Mouse (Mus musculus): ENCODE data around the gene Twnk. TPM values are rescaled to one million over a fixed set of nuclear protein-coding genes. Genes with fewer than 3 reads are reported as not detected.
A peak's percentile ranks its signal among the peaks of the same experiment; 100 is the strongest.

Gene Twnk
- total and polyA plus RNA-seq, 3 experiments: 12.4 to 30.1 (median 18.9) TPM

DNA sequence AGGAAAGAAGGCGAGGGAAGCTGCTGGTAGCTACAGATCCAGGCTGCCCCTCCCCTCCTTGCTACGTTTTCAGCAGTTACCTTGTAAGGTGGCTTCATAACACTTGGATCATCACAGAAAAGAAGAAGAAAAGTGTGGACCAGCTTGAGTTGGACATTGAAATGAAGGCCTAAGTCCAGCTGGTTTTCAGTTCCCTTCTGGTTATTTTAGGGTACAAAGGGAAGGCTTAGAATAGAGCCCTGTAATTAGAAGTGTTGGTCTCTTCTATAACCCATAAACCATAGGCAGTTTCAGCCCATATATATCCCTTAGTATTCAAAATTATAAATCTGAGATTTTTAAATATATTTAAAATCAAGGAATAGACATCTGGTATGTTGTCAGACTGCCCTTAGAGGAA lies 24.7 kb upstream of the Twnk start:
- H3K27ac ChIP-seq (ENCODE audit: insufficient read depth, low read depth): peak overlapping the region; percentile 62
- peaks cover 31 to 60% of the 10 kb centered on the region in 2 experiments for H3K36me3 ChIP-seq (replicated peaks in 1 of 2; ENCODE audit: control insufficient read depth in 1 of 2, insufficient read depth in 1 of 2, low read length in 1 of 2)
- H3K79me2 ChIP-seq (replicated peaks; ENCODE audit: control insufficient read depth, extremely low read depth, insufficient read depth, poor library complexity, severe bottlenecking): no peaks in the 10 kb centered on the region
- no peaks in the 10 kb centered on the region for H3K9me3 ChIP-seq (replicated peaks; ENCODE audit: low read length)
- in situ Hi-C loops (cut with MboI; ENCODE audit: low pct_ligation_motif_present, low pct_unique_long_range_greater_than_20kb, low sequenced_read_pairs): no loop called here
- TF ChIP-seq MAFK (IDR thresholded peaks at IDR 0.05; ENCODE audit: insufficient replicate concordance, low read length) (no peak), CHD2 (IDR thresholded peaks at IDR 0.05; ENCODE audit: low read length) (no peak), EP300 (IDR thresholded peaks at IDR 0.05; ENCODE audit: low read length) (peak; percentile 60), IRF4 (IDR thresholded peaks at IDR 0.05; ENCODE audit: low read depth, low read length) (peak; percentile 59; the same call in 1 of the 2 replicates), ETS1 (conservative IDR thresholded peaks at IDR 0.05; ENCODE audit: low read depth, low read length) (no peak; the same call in 1 of the 2 replicates), MEF2A (IDR thresholded peaks at IDR 0.05; ENCODE audit: borderline replicate concordance, low read depth, low read length) (peak; percentile 89)
- H3K4me1 ChIP-seq (ENCODE audit: control insufficient read depth in 1 of 2, insufficient read depth in 2 of 2): peaks cover 11 to 71% of the 10 kb centered on the region in 2 experiments
- DNase-seq (ENCODE audit: extremely low read depth): no peak
- dilution Hi-C loops (cut with MboI; ENCODE audit: extremely low pct_ligation_motif_present, extremely low pct_unique_long_range_greater_than_20kb, low sequenced_read_pairs): no loop called here
- peak overlapping the region in 1 of 3 experiments; percentile 8 for H3K4me3 ChIP-seq (replicated peaks in 1 of 3; ENCODE audit: low read depth in 2 of 3, low read length in 2 of 3, poor library complexity in 1 of 3)
- no peaks in the 10 kb centered on the region for H3K27me3 ChIP-seq (replicated peaks)
- H3K9ac ChIP-seq (ENCODE audit: insufficient read depth, low read depth): no peak overlapping the region
- peak overlapping the region; percentile 5; the same call in 1 of the 2 replicates for H3K4me2 ChIP-seq (ENCODE audit: insufficient read depth, low read depth, poor library complexity, severe bottlenecking)

DNA sequence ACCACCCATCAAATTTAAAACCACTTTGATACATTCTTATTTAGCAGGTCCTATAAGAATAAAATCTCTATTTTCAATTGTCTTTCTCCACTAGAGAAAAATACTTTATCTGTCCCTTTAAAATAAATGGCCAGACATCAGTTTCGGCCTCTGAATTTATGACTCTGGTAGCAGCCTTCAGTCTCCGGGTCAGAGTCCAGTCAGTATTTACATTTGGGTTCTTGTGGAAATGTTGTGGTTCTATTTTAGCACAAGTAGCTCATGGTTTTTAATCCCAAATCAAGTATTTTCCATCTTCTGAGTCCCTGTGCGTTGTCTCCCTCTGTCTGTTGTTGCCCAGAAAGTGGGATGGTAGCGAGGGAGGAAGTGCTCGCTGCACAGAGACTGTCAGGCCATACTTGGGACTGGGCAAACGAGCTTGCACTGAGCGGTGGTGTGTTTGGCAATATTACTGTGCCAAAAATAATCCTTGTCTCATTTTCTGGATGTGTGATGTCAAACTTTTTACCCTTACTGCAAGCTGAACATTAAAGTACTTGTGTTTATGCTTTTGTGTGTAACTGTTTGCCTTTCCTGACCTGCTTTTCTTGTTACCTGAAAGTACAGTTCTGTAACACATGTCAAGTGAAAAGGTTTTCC lies 22.9 kb upstream of the Twnk start:
- Histone ChIP-seq H3K27me3 (replicated peaks) (no peaks in the 10 kb centered on the region), H3K9ac (ENCODE audit: insufficient read depth, low read depth) (no peak overlapping the region), H3K79me2 (replicated peaks; ENCODE audit: control insufficient read depth, extremely low read depth, insufficient read depth, poor library complexity, severe bottlenecking) (no peaks in the 10 kb centered on the region), H3K4me3 (replicated peaks in 1 of 3; ENCODE audit: low read depth in 2 of 3, low read length in 2 of 3, poor library complexity in 1 of 3) (peak overlapping the region in 2 of 3 experiments; percentile 28 to 35), H3K4me1 (ENCODE audit: control insufficient read depth in 1 of 2, insufficient read depth in 2 of 2) (peaks cover 8 to 57% of the 10 kb centered on the region in 2 experiments), H3K36me3 (replicated peaks in 1 of 2; ENCODE audit: control insufficient read depth in 1 of 2, insufficient read depth in 1 of 2, low read length in 1 of 2) (peaks cover 14 to 48% of the 10 kb centered on the region in 2 experiments), H3K27ac (ENCODE audit: insufficient read depth, low read depth) (peak overlapping the region; percentile 39; the same call in 1 of the 2 replicates), H3K4me2 (ENCODE audit: insufficient read depth, low read depth, poor library complexity, severe bottlenecking) (no peak overlapping the region; the same call in 1 of the 2 replicates), H3K9me3 (replicated peaks; ENCODE audit: low read length) (no peaks in the 10 kb centered on the region)
- dilution Hi-C loops (cut with MboI; ENCODE audit: extremely low pct_ligation_motif_present, extremely low pct_unique_long_range_greater_than_20kb, low sequenced_read_pairs): no loop called here
- in situ Hi-C loops (cut with MboI; ENCODE audit: low pct_ligation_motif_present, low pct_unique_long_range_greater_than_20kb, low sequenced_read_pairs): no loop called here
- no peak for TF ChIP-seq MAFK (IDR thresholded peaks at IDR 0.05; ENCODE audit: insufficient replicate concordance, low read length)
- TF ChIP-seq USF1 (IDR thresholded peaks at IDR 0.05; ENCODE audit: low read depth, low read length): no peak
- no peak for TF ChIP-seq PAX5 (IDR thresholded peaks at IDR 0.05; ENCODE audit: low read length)
- no peak for TF ChIP-seq MEF2A (IDR thresholded peaks at IDR 0.05; ENCODE audit: borderline replicate concordance, low read depth, low read length)
- no peak for TF ChIP-seq IRF4 (IDR thresholded peaks at IDR 0.05; ENCODE audit: low read depth, low read length)
- no peak for TF ChIP-seq ZNF384 (IDR thresholded peaks at IDR 0.05; ENCODE audit: low read depth, low read length)
- TF ChIP-seq ZC3H11A (IDR thresholded peaks at IDR 0.05; ENCODE audit: low read depth, low read length): no peak
- TF ChIP-seq NELFE (IDR thresholded peaks at IDR 0.05; ENCODE audit: low read depth, low read length): no peak
- TF ChIP-seq RCOR1 (conservative IDR thresholded peaks at IDR 0.05; ENCODE audit: low read depth, low read length): no peak
- TF ChIP-seq POLR2AphosphoS2 (IDR thresholded peaks at IDR 0.05; ENCODE audit: low read depth, low read length): no peak
- TF ChIP-seq E2F4 (IDR thresholded peaks at IDR 0.05; ENCODE audit: insufficient replicate concordance, low read depth, low read length): no peak
- no peak for TF ChIP-seq MAZ (IDR thresholded peaks at IDR 0.05; ENCODE audit: low read depth, low read length)
- TF ChIP-seq ZKSCAN1 (IDR thresholded peaks at IDR 0.05; ENCODE audit: borderline replicate concordance, low read depth, low read length): no peak
- no peak for TF ChIP-seq MAX (IDR thresholded peaks at IDR 0.05; ENCODE audit: low read length)
- no peak for TF ChIP-seq MYC (IDR thresholded peaks at IDR 0.05; ENCODE audit: low read depth, low read length)
- no peak for TF ChIP-seq ETS1 (conservative IDR thresholded peaks at IDR 0.05; ENCODE audit: low read depth, low read length)
- no peak for TF ChIP-seq POLR2A (IDR thresholded peaks at IDR 0.05; ENCODE audit: low read depth, low read length)
- no peak for TF ChIP-seq SMC3 (IDR thresholded peaks at IDR 0.05; ENCODE audit: low read depth, low read length)
- no peak for TF ChIP-seq SIN3A (IDR thresholded peaks at IDR 0.05; ENCODE audit: low read length)
- no peak for TF ChIP-seq ELF1 (IDR thresholded peaks at IDR 0.05; ENCODE audit: low read depth, low read length)
- DNase-seq (ENCODE audit: extremely low read depth): peak; percentile 23
